Mouse (Mus musculus) bone marrow macrophage, adult 2 months (primary cell): ENCODE measurements around the gene Ankmy2. TPM values are rescaled to one million over a fixed set of nuclear protein-coding genes. Genes with fewer than 3 reads are reported as not detected.
A peak's percentile ranks its signal among the peaks of the same experiment; 100 is the strongest.

ENCODE experiments used
- H3K27ac ChIP-seq: 2 replicates; pipeline ENCODE4 v1.5.1; 2012; ENCODE audit warnings: low read depth, low read length; ENCODE audit not compliant: insufficient read depth
- H3K4me1 ChIP-seq: 2 replicates; pipeline ENCODE4 v1.6.1; 2012; ENCODE audit warnings: low read length; ENCODE audit not compliant: control insufficient read depth, insufficient read depth
- H3K4me3 ChIP-seq: 2 replicates; pipeline ENCODE4 v1.5.1; 2012; ENCODE audit warnings: mild to moderate bottlenecking, low read length, moderate library complexity; ENCODE audit not compliant: insufficient read depth
- CTCF ChIP-seq: IDR thresholded peaks from 2 replicates; pipeline ENCODE4 v1.5.1; 2012; ENCODE audit warnings: low read depth, mild to moderate bottlenecking, low read length, moderate library complexity
- POLR2A ChIP-seq: IDR thresholded peaks from 2 replicates; pipeline ENCODE4 v1.6.1; 2012; ENCODE audit warnings: mild to moderate bottlenecking, low read depth, low read length, borderline replicate concordance
- polyA plus RNA-seq: library from polyadenylated mRNA; stranded (reverse); fragments of >200 nt; gene quantifications from 2 replicates; pipeline ENCODE4 v1.2.4, GENCODE M21; 2012; ENCODE audit not compliant: missing spikeins, insufficient read depth, insufficient read length

Ankmy2 gene
- polyA plus RNA-seq, 1 experiment = 17.2 TPM

DNA sequence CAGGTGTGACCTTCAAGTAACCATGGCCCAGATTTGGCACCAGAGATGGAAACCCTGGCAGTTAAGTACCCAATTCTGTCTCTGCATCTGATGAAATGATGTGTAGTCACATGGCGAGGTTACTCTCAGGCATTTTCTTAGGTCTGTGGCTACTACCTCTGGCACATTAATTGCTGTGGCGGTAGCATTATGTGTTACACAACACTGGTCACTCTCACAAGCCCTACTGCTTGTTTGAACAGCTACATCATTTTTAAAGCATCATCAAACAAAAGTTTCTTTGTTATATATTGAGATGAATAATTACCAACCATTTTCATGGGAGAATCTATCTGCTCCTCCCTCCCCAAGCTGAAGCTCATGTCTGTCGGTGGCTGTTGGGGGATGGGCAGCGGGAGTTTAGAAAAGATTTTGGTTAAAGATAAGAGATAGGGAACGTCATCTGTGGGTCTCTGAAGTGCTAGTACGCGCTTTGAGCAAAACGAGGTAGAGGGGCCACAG, 1.7 kb upstream of the Ankmy2 start:
- H3K27ac ChIP-seq = no peak overlapping the region
- H3K4me3 ChIP-seq = peak overlapping the region; percentile 81
- peaks cover 26% of the 10 kb centered on the region for H3K4me1 ChIP-seq
- TF ChIP-seq CTCF = no peak
- TF ChIP-seq POLR2A = no peak

DNA sequence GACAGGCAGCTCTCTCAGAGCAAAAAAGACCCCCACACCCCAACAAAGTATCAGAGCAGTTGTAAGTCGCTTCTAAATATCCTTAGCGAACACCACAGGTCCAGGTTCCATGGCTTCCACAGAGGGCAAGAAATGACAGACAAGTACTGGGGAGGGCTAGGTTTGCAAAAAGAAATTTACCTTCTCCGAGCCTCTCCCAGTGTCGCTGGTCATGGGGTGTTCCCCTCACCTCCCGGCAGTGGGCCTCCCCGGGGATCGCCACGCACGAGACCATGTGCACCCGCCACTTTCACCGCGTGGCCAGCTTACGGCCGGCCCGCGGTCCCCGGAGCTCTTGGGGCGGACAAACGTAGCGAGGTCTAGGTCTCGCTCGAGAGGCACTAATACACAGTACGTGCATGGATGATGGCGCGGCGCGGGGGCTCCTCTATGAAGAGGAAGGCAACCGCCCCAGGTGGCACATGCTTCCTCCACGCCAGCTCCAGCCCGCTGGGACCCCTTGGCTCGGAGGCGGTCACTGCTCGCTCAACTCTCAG, 745 bp upstream of the Ankmy2 start:
- TF ChIP-seq POLR2A (no peak), CTCF (no peak)
- Histone ChIP-seq H3K4me1 (peaks cover 22% of the 10 kb centered on the region), H3K4me3 (peak overlapping the region; percentile 81), H3K27ac (no peak overlapping the region)

DNA sequence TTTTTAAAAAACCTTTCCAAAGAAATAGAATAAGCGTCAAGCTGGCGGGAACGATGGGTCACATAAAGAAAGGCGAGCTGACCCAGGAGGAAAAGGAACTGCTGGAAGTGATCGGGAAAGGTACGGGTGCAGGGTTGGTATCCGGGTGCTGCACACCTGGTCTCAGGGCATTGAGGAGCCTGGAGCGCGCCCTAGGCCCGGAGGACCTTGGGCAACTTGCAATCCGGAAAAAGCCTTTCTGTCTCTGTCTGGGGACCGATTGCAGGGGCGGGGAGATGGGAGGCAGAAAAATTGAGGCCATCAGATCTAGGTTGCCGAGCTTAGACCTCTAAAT, 357 bp downstream of the Ankmy2 start:
- no peak for TF ChIP-seq CTCF
- no peak for TF ChIP-seq POLR2A
- Histone ChIP-seq H3K4me1 (peaks cover 22% of the 10 kb centered on the region), H3K27ac (peak overlapping the region; percentile 82), H3K4me3 (peak overlapping the region; percentile 81)

DNA sequence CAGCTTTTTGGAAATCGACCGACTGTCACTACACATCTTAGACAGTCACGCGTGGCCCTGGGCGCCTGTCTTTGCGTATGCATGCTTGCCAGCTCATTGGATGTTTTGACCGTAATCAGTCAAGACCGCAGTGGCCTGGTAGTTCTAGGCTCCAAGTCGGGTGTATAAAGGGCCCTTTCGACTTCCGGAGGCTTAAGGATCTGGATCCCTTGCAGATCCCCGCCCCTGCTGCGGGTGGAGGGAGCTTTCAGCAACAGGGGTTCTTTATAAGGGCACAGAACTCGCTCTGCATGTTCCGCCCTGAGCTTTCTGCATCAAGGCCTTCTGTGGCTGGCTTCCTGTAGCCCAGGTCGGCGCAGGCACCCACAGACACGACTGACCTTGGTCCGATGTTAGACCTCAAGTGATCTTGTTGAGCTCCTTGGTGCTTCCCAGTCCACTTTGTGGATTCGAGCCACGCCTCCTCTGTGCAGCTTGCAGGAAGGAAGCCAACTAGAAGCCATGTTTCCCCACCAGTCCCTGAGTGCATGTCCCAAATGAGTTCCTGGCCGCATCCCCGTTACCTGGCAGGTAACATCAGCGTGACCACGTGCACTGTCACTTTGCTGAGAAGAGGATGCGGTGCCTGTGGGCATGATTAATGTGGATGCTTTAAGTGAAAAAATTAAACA, 859 bp downstream of the Ankmy2 start, which contains the start of gene Bzw2:
TSS of gene Bzw2 (minus strand) at position 443 of the 671 bp plus-strand sequence.
- TF ChIP-seq CTCF = no peak
- H3K4me1 ChIP-seq = peaks cover 22% of the 10 kb centered on the region
- H3K27ac ChIP-seq = peak within 1 kb of the TSS; percentile 82
- peak within 1 kb of the TSS; percentile 81 for H3K4me3 ChIP-seq

DNA sequence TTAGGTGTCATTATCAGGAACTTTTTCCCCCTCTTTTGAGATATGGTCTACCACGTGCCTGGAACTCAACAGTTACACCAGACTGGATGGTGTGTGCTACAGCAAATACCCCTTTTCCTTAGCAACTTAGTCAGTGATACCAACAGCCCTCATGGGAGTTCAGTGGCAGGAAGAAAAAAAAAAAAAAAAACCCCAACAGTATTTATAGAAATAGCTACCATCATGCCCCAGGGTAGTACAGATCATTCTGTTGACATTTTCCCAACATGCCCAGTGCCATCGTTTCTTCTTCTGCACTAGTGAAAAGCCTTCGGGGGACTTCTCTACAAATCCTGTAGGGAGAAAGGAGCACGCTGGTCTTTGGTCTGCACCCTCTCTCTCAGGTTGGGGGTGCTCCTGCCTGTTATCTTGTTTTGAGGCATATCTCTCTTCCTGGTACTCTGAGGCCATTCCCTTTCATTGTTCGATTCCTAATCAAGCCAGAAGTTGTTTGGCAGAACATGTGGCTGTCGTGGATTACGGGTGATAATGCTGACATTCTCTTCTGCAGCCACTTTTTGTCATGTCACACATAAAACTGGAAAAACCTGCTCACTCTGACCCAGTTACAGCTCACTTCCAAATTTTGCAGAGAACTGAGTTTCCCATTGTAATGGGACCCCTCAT, 7.3 kb downstream of the Ankmy2 start:
- H3K4me3 ChIP-seq = no peak overlapping the region

DNA sequence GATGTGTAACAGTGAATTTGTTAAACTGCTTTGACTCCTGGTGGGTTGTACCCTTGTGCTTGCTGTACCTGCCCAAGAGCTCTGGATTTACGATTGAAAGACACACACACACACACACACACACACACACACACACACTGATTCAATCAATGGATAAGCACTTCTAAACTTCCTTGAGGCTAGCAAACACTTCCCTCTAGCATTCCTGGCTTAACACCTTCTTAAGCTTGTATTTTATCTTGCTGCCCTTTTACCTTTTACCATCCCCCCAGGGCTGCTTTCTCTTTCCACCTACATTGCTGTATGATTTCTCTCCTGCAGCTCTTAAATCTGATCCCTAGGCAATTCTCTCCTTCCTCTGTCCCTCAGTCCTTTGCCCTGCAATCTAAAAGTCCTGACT, 8.4 kb downstream of the Ankmy2 start:
- TF ChIP-seq CTCF (no peak), POLR2A (no peak)
- no peak overlapping the region for H3K27ac ChIP-seq
- no peak overlapping the region for H3K4me3 ChIP-seq
- no peaks in the 10 kb centered on the region for H3K4me1 ChIP-seq

More for the DNA sequence above, 7.3 kb downstream of the Ankmy2 start:
- TF ChIP-seq CTCF (no peak), POLR2A (no peak)
- Histone ChIP-seq H3K4me1 (no peaks in the 10 kb centered on the region), H3K27ac (no peak overlapping the region)

DNA sequence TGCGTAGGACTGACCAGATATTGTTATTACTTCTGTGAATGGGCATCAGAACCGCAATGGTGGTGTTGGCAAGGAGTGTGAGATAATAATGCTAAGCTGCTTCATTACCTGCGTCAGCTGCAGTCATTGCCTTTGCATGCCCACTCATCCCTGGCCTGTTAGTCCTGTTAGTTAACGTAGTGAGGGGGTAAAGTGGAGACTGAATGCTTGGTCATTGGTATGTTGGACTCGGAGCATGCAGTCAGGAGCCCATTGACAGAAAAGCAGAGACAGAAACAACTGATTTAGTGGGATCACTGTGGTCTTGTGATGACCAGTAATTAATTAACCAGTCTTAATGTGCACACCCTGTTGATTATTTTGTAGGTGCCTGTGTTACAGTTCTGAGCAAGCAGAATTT, 20.3 kb downstream of the Ankmy2 start:
- TF ChIP-seq CTCF (no peak), POLR2A (no peak)
- Histone ChIP-seq H3K4me1 (no peaks in the 10 kb centered on the region), H3K4me3 (no peak overlapping the region), H3K27ac (no peak overlapping the region)

DNA sequence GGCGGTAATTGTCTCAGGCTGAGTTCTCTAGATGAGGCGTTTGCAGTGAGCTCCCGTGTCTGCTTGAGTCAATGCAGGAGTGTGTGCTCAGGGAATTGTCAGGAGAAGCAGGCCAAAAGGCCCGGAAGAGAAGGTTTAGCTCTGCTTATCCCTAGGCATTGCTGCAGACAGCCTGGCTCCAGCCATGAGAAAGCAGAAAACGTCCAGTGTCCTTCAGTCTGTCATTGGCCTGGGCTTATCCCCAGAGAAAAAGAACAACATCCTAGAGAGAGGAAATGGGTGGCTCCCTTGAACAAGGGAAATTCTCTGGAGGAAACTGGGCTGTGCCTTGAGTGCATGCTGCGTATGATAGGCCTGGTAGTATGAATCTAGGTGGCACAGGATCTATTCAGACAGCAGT, 25.7 kb downstream of the Ankmy2 start:
- H3K4me3 ChIP-seq = no peak overlapping the region
- H3K27ac ChIP-seq = no peak overlapping the region
- H3K4me1 ChIP-seq = peaks cover 13% of the 10 kb centered on the region
- TF ChIP-seq POLR2A (no peak), CTCF (no peak)

DNA sequence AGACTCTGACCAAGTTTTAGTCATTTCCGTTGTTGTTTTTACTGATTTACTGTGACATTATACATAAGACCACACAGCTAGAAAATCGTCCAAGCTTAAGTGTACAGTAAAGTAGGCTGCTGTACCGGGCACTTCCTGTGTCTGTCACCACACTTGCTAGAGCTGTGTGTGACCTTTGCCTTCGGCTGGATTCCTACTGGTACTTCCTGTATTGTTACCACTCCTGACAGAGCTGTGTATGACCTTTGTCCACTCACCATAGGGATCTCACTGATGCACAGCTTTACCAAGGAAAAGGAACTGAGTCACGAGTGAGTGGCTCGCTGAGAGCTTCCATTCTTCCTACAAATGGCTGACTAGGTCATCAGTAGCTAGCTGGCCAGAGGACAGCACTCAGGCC, 30.2 kb downstream of the Ankmy2 start:
- Histone ChIP-seq H3K4me1 (peaks cover 26% of the 10 kb centered on the region), H3K27ac (peak overlapping the region; percentile 68), H3K4me3 (no peak overlapping the region)
- no peak for TF ChIP-seq POLR2A
- TF ChIP-seq CTCF = no peak

DNA sequence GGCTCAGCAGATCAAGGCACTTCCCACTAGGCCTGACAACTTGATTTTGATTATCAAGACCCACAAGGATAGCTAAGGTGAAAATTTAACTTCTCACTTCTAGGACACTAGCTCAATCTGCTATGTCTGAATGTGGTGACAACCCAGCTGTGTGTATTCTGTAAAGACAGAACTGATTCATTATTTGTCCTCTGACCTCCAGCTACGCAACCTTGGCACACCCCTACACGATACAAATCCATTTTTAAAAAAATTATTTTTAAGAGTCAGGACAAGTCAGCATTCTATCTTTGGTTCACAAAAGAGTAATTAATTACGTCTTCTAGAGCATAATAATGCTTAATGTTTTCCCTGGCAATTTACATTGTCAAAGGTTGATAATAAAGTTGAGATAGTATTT, 32.7 kb downstream of the Ankmy2 start:
- Histone ChIP-seq H3K4me3 (no peak overlapping the region), H3K27ac (no peak overlapping the region), H3K4me1 (peaks cover 26% of the 10 kb centered on the region)
- TF ChIP-seq POLR2A (no peak), CTCF (no peak)
